Mouse (Mus musculus) embryonic facial prominence, embryonic 13.5 days (tissue): ENCODE results near the gene Cnep1r1. TPM values are rescaled to one million over a fixed set of nuclear protein-coding genes. Genes with fewer than 3 reads are reported as not detected.

ENCODE experiments used
- ATAC-seq: fragments of 200-750 bp; cut with Nextera tagmentation; 2 replicates; pipeline ENCODE4 v1.8.0; 2017; ENCODE audit warnings: low read depth; ENCODE audit not compliant: insufficient number of reproducible peaks, insufficient read depth, low FRiP score, low TSS enrichment
- H3K27ac ChIP-seq: fragments of 300-500 bp; sonication (generic); 2 replicates; pipeline ENCODE4 v1.5.1; 2015; ENCODE audit warnings: moderate library complexity, mild to moderate bottlenecking, inconsistent platforms
- H3K27me3 ChIP-seq: fragments of 300-500 bp; sonication (generic); 2 replicates; pipeline ENCODE4 v1.6.1; 2015; ENCODE audit warnings: mild to moderate bottlenecking, inconsistent platforms
- H3K36me3 ChIP-seq: fragments of 300-500 bp; sonication (generic); 2 replicates; pipeline ENCODE4 v1.6.1; 2015; ENCODE audit warnings: mild to moderate bottlenecking, inconsistent platforms
- H3K4me1 ChIP-seq: fragments of 300-500 bp; sonication (generic); 2 replicates; pipeline ENCODE4 v1.6.1; 2015; ENCODE audit warnings: inconsistent platforms
- H3K4me2 ChIP-seq: fragments of 300-500 bp; sonication (generic); 2 replicates; pipeline ENCODE4 v1.6.1; 2015; ENCODE audit warnings: moderate library complexity, mild to moderate bottlenecking, inconsistent platforms
- H3K4me3 ChIP-seq: fragments of 300-500 bp; sonication (generic); 2 replicates; pipeline ENCODE4 v1.5.1; 2015; ENCODE audit warnings: mild to moderate bottlenecking, inconsistent platforms
- H3K9ac ChIP-seq: fragments of 300-500 bp; sonication (generic); 2 replicates; pipeline ENCODE4 v1.6.1; 2015; ENCODE audit warnings: mild to moderate bottlenecking, inconsistent platforms
- H3K9me3 ChIP-seq: fragments of 300-500 bp; sonication (generic); 2 replicates; pipeline ENCODE4 v1.6.1; 2016; ENCODE audit warnings: inconsistent platforms
- WGBS: fragments of 180-500 bp; shearing (Covaris S2); methylation state at CpG from one replicate; pipeline ENCODE4 v1.1.7; 2015; ENCODE audit warnings: mixed read lengths; 5-methylcytosine and 5-hydroxymethylcytosine counted together
- polyA plus RNA-seq: library from polyadenylated mRNA; unstranded; fragments of >200 nt; fragmentation: Nextera tagmentation; extraction: Ambion mirVana; gene quantifications from 2 replicates; pipeline ENCODE4 v1.2.1, GENCODE M21; 2015

Gene Cnep1r1
- polyA plus RNA-seq, 1 experiment from 2014 or later = 67.9 TPM

DNA sequence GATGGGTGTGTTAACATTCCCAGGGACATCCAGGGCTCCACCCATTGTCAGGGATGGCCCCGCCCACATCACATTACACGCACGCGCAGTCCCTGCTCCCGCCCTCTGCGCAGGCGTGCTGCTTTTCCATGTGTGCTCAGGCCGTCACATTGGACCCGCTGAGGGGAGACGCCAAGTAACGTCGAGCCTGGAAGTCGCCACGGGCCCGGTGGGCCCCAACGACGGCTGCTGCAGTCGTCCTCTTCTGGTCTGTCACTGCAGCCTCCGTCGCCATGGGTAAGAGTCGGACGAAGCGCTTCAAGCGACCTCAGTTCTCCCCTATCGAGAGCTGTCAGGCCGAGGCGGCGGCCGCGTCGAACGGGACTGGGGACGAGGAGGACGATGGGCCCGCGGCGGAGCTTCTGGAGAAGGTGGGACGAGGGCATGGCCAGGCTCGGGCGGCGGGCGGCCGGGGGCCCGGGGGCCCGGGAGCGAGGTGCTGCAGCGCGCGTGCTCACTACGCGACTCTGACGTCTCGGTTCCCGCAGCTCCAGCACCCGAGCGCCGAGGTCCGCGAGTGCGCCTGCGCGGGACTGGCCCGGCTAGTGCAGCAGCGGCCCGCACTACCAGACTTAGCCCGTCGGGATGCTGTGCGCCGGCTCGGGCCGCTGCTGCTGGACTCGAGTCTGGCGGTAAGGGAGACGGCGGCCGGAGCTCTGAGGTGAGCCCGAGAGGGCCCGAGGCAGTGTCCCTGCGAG, 19.3 kb downstream of the Cnep1r1 start, which contains the start of gene Heatr3:
Gene Heatr3, plus strand, starts transcription at position 108 of the 737 bp plus-strand sequence.
- peak within 1 kb of the TSS; percentile 95 for H3K27ac ChIP-seq
- no peaks in the 10 kb centered on the region for H3K9me3 ChIP-seq
- peak; percentile 98 for ATAC-seq
- peaks cover 61% of the 10 kb centered on the region for H3K36me3 ChIP-seq
- peak within 1 kb of the TSS; percentile 79 for H3K4me2 ChIP-seq
- under 1% methylated on average over 70 of the region's 79 CpGs for WGBS
- peak within 1 kb of the TSS; percentile 92 for H3K4me3 ChIP-seq
- H3K9ac ChIP-seq = peak within 1 kb of the TSS; percentile 87
- peaks cover 13% of the 10 kb centered on the region for H3K4me1 ChIP-seq
- H3K27me3 ChIP-seq = no peaks in the 10 kb centered on the region

DNA sequence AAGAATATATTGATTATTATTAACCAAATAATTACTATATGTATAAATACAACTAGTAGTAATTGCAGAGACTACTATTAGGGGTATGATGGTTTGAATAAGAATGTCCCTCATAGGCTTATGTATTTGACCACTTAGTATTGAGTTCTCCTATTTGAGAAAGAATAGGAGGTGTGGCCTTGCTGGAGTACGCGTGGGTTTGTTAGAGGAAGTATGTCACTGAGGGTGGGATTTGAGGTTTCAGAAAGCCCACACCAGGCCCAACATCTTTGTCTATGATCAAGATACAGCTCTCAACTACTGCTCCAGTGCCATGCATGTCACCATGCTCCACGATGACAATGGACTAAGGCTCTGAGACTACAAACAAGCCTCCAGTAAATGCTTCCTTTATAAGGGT, 20.7 kb downstream of the Cnep1r1 start:
- H3K27me3 ChIP-seq = no peaks in the 10 kb centered on the region
- H3K4me1 ChIP-seq = peaks cover 13% of the 10 kb centered on the region
- H3K4me2 ChIP-seq = 0 out of 2 replicates have a peak overlapping the region, but pooled peaks have one; percentile 79
- H3K27ac ChIP-seq = no peak overlapping the region
- no peaks in the 10 kb centered on the region for H3K9me3 ChIP-seq
- 91% methylated on average over 3 of the region's 3 CpGs for WGBS
- no peak for ATAC-seq
- H3K36me3 ChIP-seq = peaks cover 58% of the 10 kb centered on the region
- no peak overlapping the region for H3K9ac ChIP-seq
- H3K4me3 ChIP-seq = 0 out of 2 replicates have a peak overlapping the region, but pooled peaks have one; percentile 9

DNA sequence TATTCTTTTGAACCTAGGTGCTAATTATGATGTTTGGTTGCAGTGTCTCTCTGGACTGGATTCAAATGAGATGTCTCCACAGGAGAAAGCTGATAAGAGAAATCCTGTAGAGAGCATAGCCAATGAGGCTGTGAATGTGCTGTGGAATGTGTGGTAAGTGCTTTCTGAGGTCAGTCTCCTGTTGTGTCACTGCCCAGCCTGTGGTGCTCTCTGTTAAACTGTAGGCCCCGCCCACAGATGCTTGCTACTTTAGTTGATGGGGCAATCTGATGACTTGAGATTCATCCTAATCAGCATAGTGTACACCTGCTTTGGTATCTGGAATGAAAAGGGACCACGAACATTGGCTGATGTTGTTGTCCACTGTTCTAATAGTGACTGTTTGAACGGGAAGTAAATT, 23.1 kb downstream of the Cnep1r1 start:
- H3K4me2 ChIP-seq = no peak overlapping the region
- H3K9ac ChIP-seq = no peak overlapping the region
- H3K27me3 ChIP-seq = no peaks in the 10 kb centered on the region
- H3K36me3 ChIP-seq = peaks cover 57% of the 10 kb centered on the region
- no peak for ATAC-seq
- no peak overlapping the region for H3K4me3 ChIP-seq
- WGBS = 88% methylated on average over 3 of the region's 3 CpGs
- H3K4me1 ChIP-seq = peaks cover 13% of the 10 kb centered on the region
- H3K27ac ChIP-seq = no peak overlapping the region
- H3K9me3 ChIP-seq = no peaks in the 10 kb centered on the region

DNA sequence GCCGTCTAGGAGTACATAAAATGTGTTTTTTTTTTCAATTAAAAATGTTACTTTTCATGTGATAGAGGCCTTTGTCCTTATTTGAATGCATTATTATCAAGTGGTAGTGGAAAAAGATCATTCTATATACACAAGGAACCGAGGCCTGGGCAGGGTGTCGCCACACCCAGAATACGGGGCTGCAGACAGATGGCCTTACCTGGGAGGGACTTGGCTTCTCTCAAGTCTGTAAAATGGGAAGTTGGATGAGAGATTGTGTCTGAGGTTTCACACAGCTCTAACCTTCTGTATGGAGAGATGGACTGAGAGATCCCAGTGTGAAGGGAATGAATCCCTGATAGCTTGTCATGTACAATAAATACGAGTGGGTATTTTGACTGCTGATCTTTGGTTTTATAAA, 25.5 kb downstream of the Cnep1r1 start:
- peaks cover 74% of the 10 kb centered on the region for H3K36me3 ChIP-seq
- ATAC-seq = no peak
- 89% methylated on average over 5 of the region's 5 CpGs for WGBS

DNA sequence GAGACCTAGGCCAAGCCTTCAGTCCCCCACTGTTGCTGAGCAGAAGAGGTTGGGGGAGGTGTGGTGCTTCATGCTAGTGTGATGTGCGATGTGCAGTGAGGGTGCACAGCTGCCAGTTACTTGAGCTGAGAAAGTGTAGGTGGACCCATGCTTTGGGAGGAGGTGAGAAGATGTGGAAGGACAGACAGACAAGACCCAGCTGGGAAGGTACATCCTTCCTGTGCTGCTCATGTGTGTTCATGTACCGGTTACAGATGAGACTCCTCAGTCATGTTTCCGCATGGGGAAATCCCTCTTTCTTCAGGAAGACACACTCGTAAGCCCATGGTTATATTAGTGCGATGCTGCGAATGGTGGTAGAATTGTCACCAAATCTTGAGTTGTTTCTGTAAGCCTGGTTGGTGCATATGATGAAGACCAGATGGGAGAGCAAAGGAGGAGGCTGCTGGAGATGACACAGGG, 32.4 kb downstream of the Cnep1r1 start:
- no peak overlapping the region for H3K4me2 ChIP-seq
- H3K4me3 ChIP-seq = no peak overlapping the region
- no peak overlapping the region for H3K27ac ChIP-seq
- H3K27me3 ChIP-seq = no peaks in the 10 kb centered on the region
- H3K9me3 ChIP-seq = no peaks in the 10 kb centered on the region
- WGBS = 95% methylated on average over 6 of the region's 6 CpGs
- no peak for ATAC-seq
- H3K36me3 ChIP-seq = peaks cover 84% of the 10 kb centered on the region
- no peak overlapping the region for H3K9ac ChIP-seq
- no peaks in the 10 kb centered on the region for H3K4me1 ChIP-seq

More for the DNA sequence above, 25.5 kb downstream of the Cnep1r1 start:
- H3K4me3 ChIP-seq = no peak overlapping the region
- H3K27ac ChIP-seq = no peak overlapping the region
- H3K27me3 ChIP-seq = no peaks in the 10 kb centered on the region
- H3K4me1 ChIP-seq = peaks cover 6% of the 10 kb centered on the region; the same call in 1 of the 2 replicates
- H3K4me2 ChIP-seq = no peak overlapping the region
- H3K9me3 ChIP-seq = no peaks in the 10 kb centered on the region
- H3K9ac ChIP-seq = no peak overlapping the region

DNA sequence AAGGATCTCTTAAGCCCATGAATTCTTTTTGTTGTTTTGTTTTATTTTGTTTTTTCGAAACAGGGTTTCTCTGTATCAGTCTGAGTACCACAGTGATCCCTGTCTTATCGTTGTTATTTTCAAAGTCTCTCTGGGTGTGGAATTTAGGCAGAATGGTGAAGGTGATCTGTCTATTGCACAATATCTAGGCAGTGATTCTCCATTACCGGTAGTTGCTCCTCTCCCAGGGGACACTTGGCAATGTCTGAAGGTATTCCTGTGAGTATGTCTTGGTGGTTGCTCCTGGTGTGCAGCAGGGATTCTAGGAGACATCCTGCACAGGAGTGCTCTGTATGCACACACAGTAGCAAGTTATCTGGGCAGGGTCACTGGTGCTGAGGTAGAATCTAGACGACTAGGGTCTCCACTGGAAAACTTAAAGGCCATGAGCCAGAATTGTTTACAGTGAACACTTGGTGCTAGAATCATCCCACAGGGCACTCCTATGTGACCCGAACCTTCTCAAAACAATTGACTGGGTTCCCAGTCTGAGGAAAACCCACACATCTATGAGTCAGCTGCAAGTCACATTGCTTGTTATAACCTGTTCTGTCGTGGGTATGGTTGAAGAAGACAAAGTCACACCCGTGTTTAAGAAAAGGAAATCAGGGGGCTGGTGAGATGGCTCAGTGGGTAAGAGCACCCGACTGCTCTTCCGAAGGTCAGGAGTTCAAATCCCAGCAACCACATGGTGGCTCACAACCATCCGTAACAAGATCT, 41.8 kb downstream of the Cnep1r1 start:
- 90% methylated on average over 10 of the region's 10 CpGs for WGBS
- Histone ChIP-seq H3K27ac (no peak overlapping the region), H3K4me1 (no peaks in the 10 kb centered on the region), H3K36me3 (peaks cover 89% of the 10 kb centered on the region), H3K9ac (no peak overlapping the region), H3K9me3 (no peaks in the 10 kb centered on the region), H3K4me3 (no peak overlapping the region), H3K4me2 (no peak overlapping the region), H3K27me3 (no peaks in the 10 kb centered on the region)
- no peak for ATAC-seq

DNA sequence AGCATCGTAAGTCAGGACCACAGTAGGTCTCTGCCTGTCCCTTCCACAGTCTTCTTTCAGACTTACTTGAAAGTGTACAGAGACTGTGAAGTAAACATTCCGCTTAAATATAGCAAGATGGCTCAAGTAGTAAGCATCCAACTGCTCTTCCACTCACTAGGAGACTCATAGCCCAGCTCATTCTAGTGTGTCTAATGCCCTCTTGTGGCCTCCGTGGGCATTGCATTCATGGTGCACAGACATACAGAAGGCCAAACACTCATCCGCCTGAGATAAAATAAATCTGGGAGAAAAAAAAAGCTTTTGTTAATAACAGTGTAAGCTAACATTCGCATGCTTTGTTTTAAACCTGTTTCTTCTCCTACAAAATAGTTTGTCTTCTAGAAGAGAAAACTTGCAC, 42.9 kb downstream of the Cnep1r1 start:
- H3K36me3 ChIP-seq = peaks cover 89% of the 10 kb centered on the region

GRCm38 (mm10) chr8:88175264-88175663, 56.7 kb downstream of the Cnep1r1 start:
- no peak overlapping the region for H3K9ac ChIP-seq
- ATAC-seq = no peak
- H3K4me2 ChIP-seq = no peak overlapping the region
- WGBS = 86% methylated on average over 7 of the region's 7 CpGs
- H3K27ac ChIP-seq = no peak overlapping the region
- no peaks in the 10 kb centered on the region for H3K4me1 ChIP-seq
- peaks cover 21% of the 10 kb centered on the region for H3K36me3 ChIP-seq
- no peaks in the 10 kb centered on the region for H3K27me3 ChIP-seq
- H3K9me3 ChIP-seq = no peaks in the 10 kb centered on the region
- no peak overlapping the region for H3K4me3 ChIP-seq

More for the DNA sequence above, 42.9 kb downstream of the Cnep1r1 start:
- Histone ChIP-seq H3K9me3 (no peaks in the 10 kb centered on the region), H3K9ac (no peak overlapping the region), H3K27me3 (no peaks in the 10 kb centered on the region), H3K4me1 (no peaks in the 10 kb centered on the region), H3K4me2 (no peak overlapping the region), H3K4me3 (no peak overlapping the region), H3K27ac (no peak overlapping the region)
- 74% methylated on average over 5 of the region's 5 CpGs for WGBS
- no peak for ATAC-seq

DNA sequence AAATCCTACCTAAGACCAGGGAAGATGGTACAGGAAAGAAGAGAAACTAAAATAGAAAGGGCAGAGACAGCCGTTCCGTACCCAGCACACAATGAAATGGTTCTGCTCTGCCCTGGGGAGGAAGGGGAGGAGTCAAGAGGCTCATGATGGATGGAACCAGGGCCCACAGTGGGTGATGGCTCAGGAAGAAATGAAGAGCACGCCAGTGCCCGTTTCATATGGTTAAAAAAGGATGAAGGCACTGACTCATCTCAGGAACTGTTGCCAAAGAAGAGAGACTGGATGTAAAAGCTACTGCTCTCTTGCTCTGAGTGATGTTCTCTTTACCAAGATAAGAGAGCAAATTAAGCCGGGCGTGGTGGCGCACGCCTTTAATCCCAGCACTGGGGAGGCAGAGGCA, 58.7 kb downstream of the Cnep1r1 start:
- H3K27me3 ChIP-seq = no peaks in the 10 kb centered on the region
- H3K4me2 ChIP-seq = no peak overlapping the region
- no peak overlapping the region for H3K9ac ChIP-seq
- no peaks in the 10 kb centered on the region for H3K9me3 ChIP-seq
- H3K4me3 ChIP-seq = no peak overlapping the region
- no peak for ATAC-seq
- H3K36me3 ChIP-seq = peaks cover 9% of the 10 kb centered on the region
- 93% methylated on average over 8 of the region's 8 CpGs for WGBS
- no peaks in the 10 kb centered on the region for H3K4me1 ChIP-seq
- H3K27ac ChIP-seq = no peak overlapping the region

DNA sequence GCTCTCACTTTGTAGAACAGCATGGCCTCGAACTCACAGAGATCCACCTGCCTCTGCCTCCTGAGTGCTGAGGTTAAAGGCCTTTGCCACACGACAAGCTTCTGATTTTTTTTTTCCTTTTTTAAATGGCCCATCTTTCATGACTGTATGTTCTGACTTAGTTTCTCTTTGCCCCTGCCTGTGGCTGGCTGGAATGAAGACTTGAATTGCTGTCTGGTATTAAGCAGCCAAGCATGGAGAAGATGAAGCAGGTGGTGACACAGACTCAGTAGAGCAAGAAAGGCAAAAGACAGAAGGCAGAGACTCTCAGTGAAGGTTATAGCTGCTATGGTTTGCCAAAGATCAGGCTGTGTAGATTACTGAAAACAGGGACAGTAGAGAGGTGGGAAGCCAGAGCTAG, 64.6 kb downstream of the Cnep1r1 start:
- 77% methylated on average over 2 of the region's 2 CpGs for WGBS
- Histone ChIP-seq H3K4me3 (no peak overlapping the region), H3K9me3 (no peaks in the 10 kb centered on the region), H3K27me3 (no peaks in the 10 kb centered on the region), H3K36me3 (no peaks in the 10 kb centered on the region), H3K27ac (no peak overlapping the region), H3K9ac (no peak overlapping the region), H3K4me2 (no peak overlapping the region), H3K4me1 (no peaks in the 10 kb centered on the region)
- ATAC-seq = no peak
